Mouse (Mus musculus): Measurements from ENCODE around the gene Uxt. TPM values are rescaled to one million over a fixed set of nuclear protein-coding genes. Genes with fewer than 3 reads are reported as not detected.

Uxt gene
- total RNA-seq, 2 experiments from 2014 or later: 13.8 to 17.4 TPM

- no peak for TF ChIP-seq CTCF (conservative IDR thresholded peaks at IDR 0.05)
- Histone ChIP-seq H3K27ac (no peak overlapping the region), H3K4me3 (no peak overlapping the region; the same call in 1 of the 2 replicates)
- DNase-seq (ENCODE audit: low spot score in 2 of 2): peak in 1 of 2 experiments; percentile 52
Measured at GRCm38 (mm10) chrX:20915075-20915474, 46.7 kb downstream of the Uxt start.

GRCm38 (mm10) chrX:20913726-20914125 is 48.1 kb downstream of the Uxt start:
- no peak overlapping the region for H3K27ac ChIP-seq
- no peak for TF ChIP-seq CTCF (conservative IDR thresholded peaks at IDR 0.05)
- H3K4me3 ChIP-seq: no peak overlapping the region
- DNase-seq (ENCODE audit: low spot score in 2 of 2): no peak

GRCm38 (mm10) chrX:20910074-20910473 is 51.7 kb downstream of the Uxt start:
- no peak for DNase-seq (ENCODE audit: low spot score in 2 of 2)

More at GRCm38 (mm10) chrX:20910074-20910473, 51.7 kb downstream of the Uxt start:
- no peak overlapping the region for H3K27ac ChIP-seq
- H3K4me3 ChIP-seq: no peak overlapping the region
- TF ChIP-seq CTCF (conservative IDR thresholded peaks at IDR 0.05): no peak

Other genes with a start within 250 kb of the Uxt start
- 100 to 1,000 TPM; 180 to 199 TPM for gene Araf, start 164.2 kb downstream of the Uxt start, total RNA-seq (2021)
- gene Timp1, start 91.9 kb downstream of the Uxt start, total RNA-seq (2021): not detected
- 100 to 1,000 TPM; 453 to 456 TPM for gene Syn1, start 41.0 kb downstream of the Uxt start, total RNA-seq (2021)
- gene Cfp, start 30.5 kb downstream of the Uxt start, total RNA-seq (2021): 10 to 100 TPM; 12.6 to 20.6 TPM
- gene Elk1, start 11.4 kb downstream of the Uxt start, total RNA-seq (2021): 10 to 100 TPM; 84.6 to 91.5 TPM
- gene Zfp182, start 100.3 kb upstream of the Uxt start, total RNA-seq (2021): 10 to 100 TPM in 1 of 2 experiments, 1 to 10 TPM in 1; 9.8 to 11.1 TPM
- not detected for gene Spaca5, start 106.4 kb upstream of the Uxt start, total RNA-seq (2021)
- gene Zfp300, start 127.5 kb upstream of the Uxt start, total RNA-seq (2021): 1 to 10 TPM; 4.1 to 4.8 TPM
- not detected for gene Ssxa1, start 153.8 kb upstream of the Uxt start, total RNA-seq (2021)
- not detected for gene Gm21876, start 213.6 kb upstream of the Uxt start, total RNA-seq (2021)

All from layer of hippocampus, adult 2 months (tissue).